Mouse (Mus musculus) layer of hippocampus, postnatal 25 days (tissue): ENCODE results near the gene Ccdc83. TPM values are rescaled to one million over a fixed set of nuclear protein-coding genes. Genes with fewer than 3 reads are reported as not detected.

Experiments used
- total RNA-seq, 2 experiments: library from RNA; stranded (reverse); gene quantifications; 2 replicates each; pipeline ENCODE4 v1.2.3; 2021

Ccdc83 gene
- total RNA-seq, 2 experiments from 2014 or later: not detected

Other genes with a start within 250 kb of the Ccdc83 start
- 100 to 1,000 TPM; 145 to 155 TPM for gene Picalm, start 135.6 kb downstream of the Ccdc83 start, total RNA-seq
- gene Sytl2, start 36.5 kb upstream of the Ccdc83 start, total RNA-seq: 10 to 100 TPM; 40.4 to 49.5 TPM
- under 1 TPM; 0.40 to 0.69 TPM for gene Ccdc89, start 160.8 kb upstream of the Ccdc83 start, total RNA-seq
- 10 to 100 TPM; 70.3 to 88.1 TPM for gene Crebzf, start 177.0 kb upstream of the Ccdc83 start, total RNA-seq
- 10 to 100 TPM; 39.7 to 43.9 TPM for gene Tmem126a, start 191.5 kb upstream of the Ccdc83 start, total RNA-seq
- gene Tmem126b, start 210.2 kb upstream of the Ccdc83 start, total RNA-seq: 10 to 100 TPM; 23.9 to 24.8 TPM
- gene Dlg2, start 210.9 kb upstream of the Ccdc83 start, total RNA-seq: 100 to 1,000 TPM; 264 to 282 TPM